In genomic region chr5:142815421-142816001, GRCm38 (mm10) we compare ENCODE assay signal across 8 mouse cellular contexts. TPM values are rescaled to one million over a fixed set of nuclear protein-coding genes. Genes with fewer than 3 reads are reported as not detected.
DNase-seq lines count a peak whose midpoint lies in the region; ATAC-seq and TF ChIP-seq lines count a peak whose summit lies in the region.

No protein-coding gene starts in this region.

- peak overlapping the region; percentile 95 for H3K4me2 ChIP-seq in hindbrain, embryonic 11.5 days (replicated peaks; ENCODE audit: low read depth, low read length)
- peak overlapping the region; percentile 98 for H3K4me2 ChIP-seq in limb, embryonic 13.5 days (replicated peaks)
- H3K4me2 ChIP-seq in midbrain, embryonic 15.5 days = peak overlapping the region; percentile 93

- H3K36me3 ChIP-seq in forebrain, embryonic 10.5 days (replicated peaks) = peaks cover 47% of the 10 kb centered on the region
- H3K36me3 ChIP-seq in hindbrain, embryonic 11.5 days (ENCODE audit: control insufficient read depth, insufficient read depth, low read length) = no peaks in the 10 kb centered on the region
- H3K36me3 ChIP-seq in limb, embryonic 13.5 days = peaks cover 41% of the 10 kb centered on the region
- H3K36me3 ChIP-seq in midbrain, embryonic 15.5 days (replicated peaks) = no peaks in the 10 kb centered on the region

- H3K9me3 ChIP-seq in forebrain, embryonic 10.5 days = no peaks in the 10 kb centered on the region
- H3K9me3 ChIP-seq in hindbrain, embryonic 11.5 days (ENCODE audit: control insufficient read depth, low read length) = no peaks in the 10 kb centered on the region
- no peaks in the 10 kb centered on the region for H3K9me3 ChIP-seq in limb, embryonic 13.5 days
- H3K9me3 ChIP-seq in midbrain, embryonic 15.5 days = no peaks in the 10 kb centered on the region

- no peak for TF ChIP-seq POLR2A in cerebellum, adult 2 months (IDR thresholded peaks at IDR 0.05; ENCODE audit: borderline replicate concordance, insufficient read depth, low read length)

- peak overlapping the region; percentile 100 for H3K9ac ChIP-seq in hindbrain, embryonic 11.5 days (ENCODE audit: low read depth, low read length)
- peak overlapping the region; percentile 100 for H3K9ac ChIP-seq in limb, embryonic 13.5 days
- H3K9ac ChIP-seq in midbrain, embryonic 15.5 days = peak overlapping the region; percentile 99

- WGBS in cerebellum, adult 2 months = under 1% methylated on average over 30 of the region's 30 CpGs
- WGBS in forebrain, embryonic 10.5 days = 0% methylated on average over 30 of the region's 30 CpGs
- under 1% methylated on average over 30 of the region's 30 CpGs for WGBS in hindbrain, embryonic 11.5 days
- WGBS in limb, embryonic 13.5 days = under 1% methylated on average over 30 of the region's 30 CpGs
- WGBS in midbrain, embryonic 15.5 days = 0% methylated on average over 30 of the region's 30 CpGs

- ATAC-seq in hindbrain, embryonic 11.5 days (ENCODE audit: low FRiP score) = no peak
- no peak for ATAC-seq in limb, embryonic 13.5 days (ENCODE audit: low FRiP score, low read depth)
- no peak for ATAC-seq in midbrain, embryonic 15.5 days (replicated peaks)

- peak overlapping the region; percentile 99 for H3K27ac ChIP-seq in cerebellum, adult 2 months (ENCODE audit: insufficient read depth, low read length)
- H3K27ac ChIP-seq in forebrain, embryonic 10.5 days = peak overlapping the region; percentile 100
- peak overlapping the region; percentile 100 for H3K27ac ChIP-seq in hindbrain, embryonic 11.5 days (ENCODE audit: low read depth, low read length)
- peak overlapping the region; percentile 100 for H3K27ac ChIP-seq in limb, embryonic 13.5 days
- peak overlapping the region; percentile 99 for H3K27ac ChIP-seq in midbrain, embryonic 15.5 days

- TF ChIP-seq CTCF in cerebellum, adult 2 months (IDR thresholded peaks at IDR 0.05; ENCODE audit: borderline replicate concordance, insufficient read depth, low read depth, low read length) = no peak

- DNase-seq in cerebellum, adult 2 months = peak; percentile 37 to 48
- no peak for DNase-seq in cerebellum, adult 11-12 months
- peak; percentile 46 for DNase-seq in MN1 (ENCODE audit: low spot score)
- peak; percentile 40 for DNase-seq in forebrain, embryonic 10.5 days (ENCODE audit: extremely low spot score, low spot score)
- DNase-seq in hindbrain, embryonic 11.5 days (ENCODE audit: low spot score) = peak; percentile 64
- no peak for DNase-seq in layer of hippocampus, adult 9-11 months

- peak overlapping the region; percentile 83 for H3K4me3 ChIP-seq in cerebellum, adult 2 months (replicated peaks; ENCODE audit: insufficient read depth, low read depth, low read length)
- H3K4me3 ChIP-seq in forebrain, embryonic 10.5 days = peak overlapping the region; percentile 100
- H3K4me3 ChIP-seq in hindbrain, embryonic 11.5 days (ENCODE audit: low read depth, low read length) = peak overlapping the region; percentile 99
- H3K4me3 ChIP-seq in limb, embryonic 13.5 days = peak overlapping the region; percentile 92
- peak overlapping the region; percentile 77 for H3K4me3 ChIP-seq in midbrain, embryonic 15.5 days

- H3K4me1 ChIP-seq in cerebellum, adult 2 months (ENCODE audit: control insufficient read depth, insufficient read depth, low read length) = peaks cover 12% of the 10 kb centered on the region
- H3K4me1 ChIP-seq in forebrain, embryonic 10.5 days = peaks cover 37% of the 10 kb centered on the region
- peaks cover 16% of the 10 kb centered on the region for H3K4me1 ChIP-seq in hindbrain, embryonic 11.5 days (replicated peaks; ENCODE audit: control insufficient read depth, insufficient read depth, low read length)
- H3K4me1 ChIP-seq in limb, embryonic 13.5 days = peaks cover 32% of the 10 kb centered on the region
- peaks cover 29% of the 10 kb centered on the region for H3K4me1 ChIP-seq in midbrain, embryonic 15.5 days

- no peaks in the 10 kb centered on the region for H3K27me3 ChIP-seq in cerebellum, adult 2 months (ENCODE audit: control insufficient read depth, insufficient read depth, low read length)
- 0 out of 2 replicates have a peak, but pooled peaks cover 4% of the 10 kb centered on the region for H3K27me3 ChIP-seq in forebrain, embryonic 10.5 days (ENCODE audit: poor library complexity, severe bottlenecking)
- H3K27me3 ChIP-seq in hindbrain, embryonic 11.5 days (ENCODE audit: control insufficient read depth, insufficient read depth, low read length) = no peaks in the 10 kb centered on the region
- no peaks in the 10 kb centered on the region for H3K27me3 ChIP-seq in limb, embryonic 13.5 days
- H3K27me3 ChIP-seq in midbrain, embryonic 15.5 days (replicated peaks) = no peaks in the 10 kb centered on the region

RNA-seq across cellular contexts. Expression of gene Tnrc18, which starts 2.0 kb away (rescaled TPM):
- polyA plus RNA-seq in cerebellum, adult 2 months (2012; rRNA removed) = 29.3 and 36.5 TPM in 2 replicates
- 21.5 and 22.7 TPM in 2 replicates for polyA plus RNA-seq in forebrain, embryonic 10.5 days (2016; fragmentation: Nextera tagmentation; extraction: Ambion mirVana)
- 30.7 and 44.0 TPM in 2 replicates for polyA plus RNA-seq in hindbrain, embryonic 11.5 days (2014; fragmentation: Nextera tagmentation; extraction: Ambion mirVana)
- polyA plus RNA-seq in limb, embryonic 13.5 days (2015; fragmentation: Nextera tagmentation; extraction: Ambion mirVana) = 37.4 and 37.7 TPM in 2 replicates
- 36.3 and 38.6 TPM in 2 replicates for polyA plus RNA-seq in midbrain, embryonic 15.5 days (2015; fragmentation: Nextera tagmentation; extraction: Ambion mirVana)

Comparison
In these comparisons a context has a peak if more than half of its experiments do, and no peak if none do; other contexts are left out.
1. DNase-seq: peak in cerebellum, adult 2 months (2 of 2), MN1 (single experiment), forebrain, embryonic 10.5 days (single experiment) and hindbrain, embryonic 11.5 days (single experiment); none in cerebellum, adult 11-12 months (single experiment) and layer of hippocampus, adult 9-11 months (single experiment).
2. Peak in every context shown above with its lines, with median percentiles within 50 percentile points of each other: H3K27ac ChIP-seq, H3K4me3 ChIP-seq, H3K4me2 ChIP-seq and H3K9ac ChIP-seq.